Mouse (Mus musculus): Measurements from ENCODE around the gene Vldlr. TPM values are rescaled to one million over a fixed set of nuclear protein-coding genes. Genes with fewer than 3 reads are reported as not detected.

Vldlr gene
- total and polyA plus RNA-seq, 2 experiments from 2014 or later: 34.2 to 44.6 TPM

- Histone ChIP-seq H3K9ac (replicated peaks; ENCODE audit: low read length) (no peak overlapping the region), H3K9me3 (ENCODE audit: low read length) (no peaks in the 10 kb centered on the region), H3K27me3 (ENCODE audit: insufficient read depth, low read length) (no peaks in the 10 kb centered on the region), H3K4me1 (ENCODE audit: insufficient read depth, low read length) (no peaks in the 10 kb centered on the region), H3K27ac (no peak overlapping the region), H3K36me3 (ENCODE audit: insufficient read depth, low read length) (no peaks in the 10 kb centered on the region), H3K4me3 (ENCODE audit: low read length) (no peak overlapping the region), H3K4me2 (ENCODE audit: low read depth, low read length) (peak overlapping the region; percentile 21; the same call in 1 of the 2 replicates)
- no peak for TF ChIP-seq CTCF (IDR thresholded peaks at IDR 0.05; ENCODE audit: low read depth)
- DNase-seq (ENCODE audit: low spot score): peak; percentile 75
- ATAC-seq: no peak
- WGBS: 59% methylated on average over 18 of the region's 18 CpGs
Observed at GRCm38 (mm10) chr19:27180351-27181122, 35.7 kb upstream of the Vldlr start.

DNA sequence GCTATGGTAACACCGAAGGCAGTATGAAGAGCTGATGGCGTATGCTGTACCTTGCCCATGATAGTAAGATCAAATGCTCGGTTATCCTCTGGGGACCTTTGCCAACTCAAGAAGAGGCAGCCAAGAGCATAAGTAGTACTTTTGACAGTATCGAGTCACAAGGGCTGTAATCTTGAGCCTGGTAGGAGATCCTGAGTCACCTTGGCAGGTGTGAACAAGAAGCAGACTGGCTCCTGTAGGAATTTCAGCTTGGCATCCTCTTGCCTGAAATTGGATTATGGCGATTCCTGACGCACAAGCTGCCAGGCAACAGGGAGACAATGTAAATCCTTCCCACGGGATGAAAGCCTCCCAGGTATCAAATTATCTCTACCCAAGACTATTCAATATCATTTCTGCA is 32.8 kb upstream of the Vldlr start:
- H3K4me1 ChIP-seq (ENCODE audit: insufficient read depth, low read length): no peaks in the 10 kb centered on the region
- no peak overlapping the region for H3K9ac ChIP-seq (replicated peaks; ENCODE audit: low read length)
- H3K4me3 ChIP-seq (ENCODE audit: low read length): no peak overlapping the region
- no peaks in the 10 kb centered on the region for H3K36me3 ChIP-seq (ENCODE audit: insufficient read depth, low read length)
- H3K9me3 ChIP-seq (ENCODE audit: low read length): no peaks in the 10 kb centered on the region
- DNase-seq (ENCODE audit: low spot score): no peak
- no peak overlapping the region for H3K4me2 ChIP-seq (ENCODE audit: low read depth, low read length)
- no peak for ATAC-seq
- TF ChIP-seq CTCF (IDR thresholded peaks at IDR 0.05; ENCODE audit: low read depth): no peak
- no peak overlapping the region for H3K27ac ChIP-seq
- WGBS: 80% methylated on average over 7 of the region's 7 CpGs
- H3K27me3 ChIP-seq (ENCODE audit: insufficient read depth, low read length): no peaks in the 10 kb centered on the region

DNA sequence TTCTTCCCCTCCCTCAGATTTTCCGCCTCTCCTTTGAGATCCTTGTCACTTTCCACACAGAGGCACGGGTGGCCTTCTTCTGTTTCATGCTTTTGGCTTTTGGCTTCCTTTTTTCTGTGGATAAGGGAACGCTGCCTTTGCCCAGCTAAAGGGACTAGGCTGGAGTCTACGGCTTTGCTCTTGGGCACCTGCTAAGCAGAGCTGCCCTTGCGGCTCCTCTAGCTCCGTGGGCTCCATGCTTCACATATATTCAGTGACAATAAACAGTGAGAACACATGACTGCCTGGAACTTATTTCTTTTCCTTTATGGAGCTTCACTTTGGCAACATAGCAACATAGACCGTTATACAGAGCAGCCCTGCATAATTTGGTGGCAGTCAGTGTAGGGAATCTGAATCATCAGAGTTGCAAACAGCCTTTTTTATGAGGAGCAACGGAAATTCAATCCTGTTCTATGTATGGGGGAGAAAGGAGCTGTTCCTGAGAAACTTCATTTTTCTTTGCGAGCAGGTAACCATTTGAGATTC is 12.5 kb upstream of the Vldlr start:
- H3K9me3 ChIP-seq (ENCODE audit: low read length): no peaks in the 10 kb centered on the region
- no peak for TF ChIP-seq CTCF (IDR thresholded peaks at IDR 0.05; ENCODE audit: low read depth)
- no peaks in the 10 kb centered on the region for H3K4me1 ChIP-seq (ENCODE audit: insufficient read depth, low read length)
- ATAC-seq (no peak), DNase-seq (ENCODE audit: low spot score) (no peak)
- H3K27me3 ChIP-seq (ENCODE audit: insufficient read depth, low read length): no peaks in the 10 kb centered on the region
- no peak overlapping the region for H3K9ac ChIP-seq (replicated peaks; ENCODE audit: low read length)
- 69% methylated on average over 9 of the region's 9 CpGs for WGBS
- H3K4me2 ChIP-seq (ENCODE audit: low read depth, low read length): no peak overlapping the region
- no peak overlapping the region for H3K27ac ChIP-seq
- no peak overlapping the region for H3K4me3 ChIP-seq (ENCODE audit: low read length)
- no peaks in the 10 kb centered on the region for H3K36me3 ChIP-seq (ENCODE audit: insufficient read depth, low read length)

- H3K27me3 ChIP-seq (ENCODE audit: insufficient read depth, low read length): no peaks in the 10 kb centered on the region
- H3K4me2 ChIP-seq (ENCODE audit: low read depth, low read length): no peak overlapping the region
- H3K36me3 ChIP-seq (ENCODE audit: insufficient read depth, low read length): no peaks in the 10 kb centered on the region
- 38% methylated on average over 2 of the region's 2 CpGs for WGBS
- H3K9me3 ChIP-seq (ENCODE audit: low read length): no peaks in the 10 kb centered on the region
- no peak overlapping the region for H3K27ac ChIP-seq
- ATAC-seq (peak; percentile 70), DNase-seq (ENCODE audit: low spot score) (peak; percentile 63)
- 0 out of 2 replicates have a peak, but pooled peaks cover 5% of the 10 kb centered on the region for H3K4me1 ChIP-seq (ENCODE audit: insufficient read depth, low read length)
- H3K9ac ChIP-seq (replicated peaks; ENCODE audit: low read length): no peak overlapping the region
- no peak overlapping the region for H3K4me3 ChIP-seq (ENCODE audit: low read length)
- TF ChIP-seq CTCF (IDR thresholded peaks at IDR 0.05; ENCODE audit: low read depth): no peak
Observed at GRCm38 (mm10) chr19:27210991-27211390, 5.3 kb upstream of the Vldlr start.

DNA sequence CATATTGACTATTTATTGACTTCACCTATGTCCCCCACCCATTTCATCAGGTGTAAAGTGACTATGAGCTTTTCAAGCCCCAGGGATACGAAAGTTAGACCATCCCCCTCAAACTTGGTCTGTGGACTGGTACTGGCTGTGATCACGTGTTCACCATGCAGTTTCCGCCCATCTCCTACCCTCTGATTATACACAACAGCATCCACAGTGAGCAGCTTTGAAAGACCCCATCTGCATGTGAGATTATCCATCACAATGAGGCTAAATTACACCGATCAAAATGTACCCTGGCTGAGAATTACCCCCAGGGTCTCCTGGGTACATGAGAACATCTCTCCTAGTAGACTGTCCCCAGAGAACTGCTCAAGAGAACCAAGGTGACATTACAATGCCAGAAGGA is 688 bp upstream of the Vldlr start:
- 0 out of 2 replicates have a peak, but pooled peaks cover 7% of the 10 kb centered on the region for H3K4me1 ChIP-seq (ENCODE audit: insufficient read depth, low read length)
- no peak for ATAC-seq
- H3K4me3 ChIP-seq (ENCODE audit: low read length): peak overlapping the region; percentile 91; the same call in 1 of the 2 replicates
- no peaks in the 10 kb centered on the region for H3K36me3 ChIP-seq (ENCODE audit: insufficient read depth, low read length)
- H3K9ac ChIP-seq (replicated peaks; ENCODE audit: low read length): no peak overlapping the region
- no peak for TF ChIP-seq CTCF (IDR thresholded peaks at IDR 0.05; ENCODE audit: low read depth)
- no peak overlapping the region for H3K27ac ChIP-seq
- H3K4me2 ChIP-seq (ENCODE audit: low read depth, low read length): peak overlapping the region; percentile 92
- H3K9me3 ChIP-seq (ENCODE audit: low read length): no peaks in the 10 kb centered on the region
- H3K27me3 ChIP-seq (ENCODE audit: insufficient read depth, low read length): no peaks in the 10 kb centered on the region
- no peak for DNase-seq (ENCODE audit: low spot score)
- 50% methylated on average over 4 of the region's 4 CpGs for WGBS

DNA sequence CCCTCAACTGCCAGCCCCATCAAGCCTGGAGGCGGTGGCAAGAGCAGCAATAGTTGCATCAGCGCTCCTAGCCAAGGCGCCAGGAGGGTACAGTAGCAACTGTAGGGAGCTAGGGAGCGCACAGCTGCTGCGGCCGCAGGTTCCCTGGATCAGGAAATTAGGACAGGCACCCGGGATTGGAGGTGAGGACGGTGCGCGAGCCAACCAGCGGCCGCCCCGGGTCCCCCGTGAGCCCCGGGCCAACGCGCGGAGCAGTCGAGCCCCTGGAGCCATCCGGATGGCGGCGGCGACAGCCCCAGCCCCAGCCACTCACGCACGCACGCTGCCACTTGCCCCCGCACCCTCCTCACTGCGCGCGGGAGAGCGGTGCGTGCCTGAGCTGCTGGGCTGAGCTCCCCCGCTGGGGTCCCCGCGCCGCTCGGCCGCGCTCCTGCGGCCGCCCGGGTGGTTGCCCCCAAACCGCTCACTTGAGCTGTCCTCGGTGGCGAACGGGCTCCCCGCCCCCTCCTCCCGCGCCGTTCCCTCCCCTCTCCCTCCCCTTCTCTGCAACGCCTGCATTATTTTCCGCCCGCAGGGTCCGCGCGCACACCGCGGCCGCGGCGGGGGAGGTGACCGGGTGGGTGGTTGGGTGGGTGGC is 601 bp downstream of the Vldlr start:
- Histone ChIP-seq H3K9me3 (ENCODE audit: low read length) (no peaks in the 10 kb centered on the region), H3K9ac (replicated peaks; ENCODE audit: low read length) (peak overlapping the region; percentile 79), H3K4me3 (ENCODE audit: low read length) (peak overlapping the region; percentile 91), H3K4me2 (ENCODE audit: low read depth, low read length) (peak overlapping the region; percentile 92), H3K36me3 (ENCODE audit: insufficient read depth, low read length) (no peaks in the 10 kb centered on the region), H3K27me3 (ENCODE audit: insufficient read depth, low read length) (no peaks in the 10 kb centered on the region), H3K4me1 (ENCODE audit: insufficient read depth, low read length) (0 out of 2 replicates have a peak, but pooled peaks cover 7% of the 10 kb centered on the region), H3K27ac (peak overlapping the region; percentile 89)
- ATAC-seq (peak; percentile 85), DNase-seq (ENCODE audit: low spot score) (peak; percentile 85)
- WGBS: under 1% methylated on average over 61 of the region's 62 CpGs
- peak; percentile 59 for TF ChIP-seq CTCF (IDR thresholded peaks at IDR 0.05; ENCODE audit: low read depth)

Measured in hindbrain, postnatal 0 days (tissue).